Mouse (Mus musculus): ENCODE results near the gene Actb. TPM values are rescaled to one million over a fixed set of nuclear protein-coding genes. Genes with fewer than 3 reads are reported as not detected.

The Actb gene
- polyA plus RNA-seq, 1 experiment from 2014 or later, result 8,921 TPM

Other genes with a start within 250 kb of the Actb start
- 2.6 and 4.6 TPM in 2 replicates for gene Slc29a4, start 214.2 kb downstream of the Actb start, polyA plus RNA-seq (2016; fragmentation: Nextera tagmentation; extraction: Ambion mirVana)
- 22.2 and 24.8 TPM in 2 replicates for gene Tnrc18, start 89.1 kb downstream of the Actb start, polyA plus RNA-seq (2016; fragmentation: Nextera tagmentation; extraction: Ambion mirVana)
- 13.4 and 14.6 TPM in 2 replicates for gene Fbxl18, start 11.3 kb downstream of the Actb start, polyA plus RNA-seq (2016; fragmentation: Nextera tagmentation; extraction: Ambion mirVana)
- gene Fscn1, start 53.6 kb upstream of the Actb start, polyA plus RNA-seq (2016; fragmentation: Nextera tagmentation; extraction: Ambion mirVana), result 254 and 329 TPM in 2 replicates
- 37.9 and 40.6 TPM in 2 replicates for gene Rnf216, start 206.2 kb upstream of the Actb start, polyA plus RNA-seq (2016; fragmentation: Nextera tagmentation; extraction: Ambion mirVana)
- 0.04 and 0.09 TPM in 2 replicates for gene Olfr718-ps1, start 240.8 kb upstream of the Actb start, polyA plus RNA-seq (2016; fragmentation: Nextera tagmentation; extraction: Ambion mirVana)

Measured in heart, embryonic 10.5 days (tissue).